Mouse (Mus musculus) telencephalon, adult 2 months (tissue): Measurements from ENCODE around the gene Arhgef7.

Experiments
- DNase-seq: peaks from one replicate; pipeline ENCODE4 v3.0.0-alpha.2; 2011; ENCODE audit warnings: low read depth, low spot score

The Arhgef7 gene

GRCm38 (mm10) chr8:11717194-11717593, 10.3 kb upstream of the Arhgef7 start:
- no peak for DNase-seq

GRCm38 (mm10) chr8:11727273-11727650, 259 bp upstream of the Arhgef7 start:
- DNase-seq, result no peak

- peak; percentile 9 for DNase-seq
Observed at GRCm38 (mm10) chr8:11728482-11729295, 1.2 kb downstream of the Arhgef7 start.

- no peak for DNase-seq
Observed at GRCm38 (mm10) chr8:11730271-11730940, 2.9 kb downstream of the Arhgef7 start.

GRCm38 (mm10) chr8:11735672-11736235, 8.2 kb downstream of the Arhgef7 start:
- no peak for DNase-seq

GRCm38 (mm10) chr8:11737096-11737495, 9.6 kb downstream of the Arhgef7 start:
- DNase-seq, result no peak

- DNase-seq, result no peak
Observed at GRCm38 (mm10) chr8:11739082-11739481, 11.6 kb downstream of the Arhgef7 start.

GRCm38 (mm10) chr8:11740857-11741256, 13.3 kb downstream of the Arhgef7 start:
- DNase-seq, result no peak

GRCm38 (mm10) chr8:11743580-11743979, 16.1 kb downstream of the Arhgef7 start:
- DNase-seq, result no peak

- DNase-seq, result no peak
Observed at GRCm38 (mm10) chr8:11746850-11747600, 19.5 kb downstream of the Arhgef7 start.

GRCm38 (mm10) chr8:11749472-11749871, 22.0 kb downstream of the Arhgef7 start:
- DNase-seq, result no peak

- DNase-seq, result no peak
Observed at GRCm38 (mm10) chr8:11752338-11752737, 24.8 kb downstream of the Arhgef7 start.

GRCm38 (mm10) chr8:11753155-11753941, 25.8 kb downstream of the Arhgef7 start:
- DNase-seq, result no peak

GRCm38 (mm10) chr8:11754723-11755122, 27.2 kb downstream of the Arhgef7 start:
- DNase-seq, result no peak

GRCm38 (mm10) chr8:11755873-11756272, 28.4 kb downstream of the Arhgef7 start:
- DNase-seq, result no peak

GRCm38 (mm10) chr8:11757568-11758481, 30.3 kb downstream of the Arhgef7 start:
- no peak for DNase-seq

- no peak for DNase-seq
Observed at GRCm38 (mm10) chr8:11758482-11759281, 31.2 kb downstream of the Arhgef7 start.

- no peak for DNase-seq
Observed at GRCm38 (mm10) chr8:11761551-11761950, 34.0 kb downstream of the Arhgef7 start.

GRCm38 (mm10) chr8:11762048-11762447, 34.5 kb downstream of the Arhgef7 start:
- no peak for DNase-seq
